Mouse (Mus musculus): ENCODE measurements around the gene Vmn1r149.
"Not testable (repeated sequence)": the region's sequence is repeated elsewhere in the genome, so short reads cannot be mapped to it uniquely, and the experiment has no call there.

The Vmn1r149 gene

GRCm38 (mm10) chr7:22438129-22438528 lies at the start of gene Vmn1r149:
TSS of gene Vmn1r149 (minus strand) at chr7:22438229.
- POLR2A ChIA-PET, CTCF ChIA-PET: not testable (repeated sequence)

GRCm38 (mm10) chr7:22463975-22464374 lies 25.9 kb upstream of the Vmn1r149 start, which contains the start of gene Gm10665:
TSS of gene Gm10665 (minus strand) at chr7:22464075.
- POLR2A ChIA-PET, CTCF ChIA-PET: not testable (repeated sequence)

DNA sequence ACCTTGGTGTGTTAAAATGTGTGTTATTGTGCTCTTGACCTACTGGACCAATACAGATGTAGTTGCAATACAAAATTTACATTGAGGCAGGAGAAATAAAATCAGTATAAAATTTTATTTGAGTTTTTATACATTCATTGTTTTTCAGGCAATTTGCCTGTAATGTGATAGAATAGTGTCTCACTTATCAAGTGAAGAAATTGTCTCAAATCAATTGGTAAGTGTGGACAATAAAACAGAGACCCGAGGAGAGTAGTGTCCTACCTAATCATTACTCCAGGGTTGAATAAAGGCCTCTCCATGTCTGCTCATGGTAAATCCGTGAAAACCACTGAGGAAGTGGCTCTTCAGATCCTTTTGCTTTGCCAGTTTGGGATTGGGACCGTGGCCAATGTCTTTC lies 24.7 kb downstream of the Vmn1r149 start, which contains the start of gene Vmn1r148:
Gene Vmn1r148, plus strand, starts transcription at position 301 of the 400 bp plus-strand sequence.
- POLR2A ChIA-PET, CTCF ChIA-PET: not testable (repeated sequence)
